Mouse (Mus musculus) G1E (cell line): Measurements from ENCODE around the gene Ak5.

ENCODE experiments used
- CTCF ChIP-seq: IDR thresholded peaks from 2 replicates; pipeline ENCODE4 v1.5.1; 2012; ENCODE audit warnings: low read depth, low read length, inconsistent platforms, mixed read lengths
- GATA1 ChIP-seq: IDR thresholded peaks from 2 replicates; pipeline ENCODE4 v1.6.1; 2012; ENCODE audit warnings: borderline replicate concordance, low read length, inconsistent platforms, mixed read lengths
- GATA2 ChIP-seq: IDR thresholded peaks from 2 replicates; pipeline ENCODE4 v1.6.1; 2012; ENCODE audit warnings: low read depth, low read length, inconsistent platforms, borderline replicate concordance
- POLR2AphosphoS5 ChIP-seq: IDR thresholded peaks from 2 replicates; pipeline ENCODE4 v1.6.1; 2012; ENCODE audit warnings: low read depth, low read length, inconsistent platforms; ENCODE audit not compliant: insufficient replicate concordance
- TAL1 ChIP-seq: conservative IDR thresholded peaks from 2 replicates; pipeline ENCODE4 v1.6.1; 2012; ENCODE audit warnings: low read depth, low read length, inconsistent platforms, mixed read lengths

DNA sequence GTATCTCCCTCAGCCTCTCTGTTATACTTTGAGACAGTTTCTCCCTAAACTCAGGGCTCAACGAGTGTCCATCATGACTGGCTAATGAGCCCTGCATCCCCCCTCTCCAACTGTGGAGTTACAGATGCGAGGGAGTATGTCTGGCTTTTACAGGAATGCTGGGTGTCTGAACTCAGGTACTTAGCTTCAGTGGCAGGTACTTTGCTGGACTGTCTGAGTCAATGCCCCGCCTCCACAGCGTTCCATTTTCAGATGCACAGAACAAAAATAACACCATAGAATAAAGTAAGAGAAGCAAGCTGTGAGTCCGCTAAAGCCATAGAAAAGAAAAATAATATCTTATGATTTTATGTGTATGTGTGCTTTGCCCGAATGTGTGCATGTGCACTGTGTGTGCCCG, 113.8 kb downstream of the Ak5 start:
- no peak for TF ChIP-seq POLR2AphosphoS5
- TF ChIP-seq CTCF: no peak
- TF ChIP-seq GATA1: no peak
- no peak for TF ChIP-seq GATA2
- no peak for TF ChIP-seq TAL1
